Mouse (Mus musculus) hindbrain, postnatal 0 days (tissue): ENCODE results near the gene Cldn6. TPM values are rescaled to one million over a fixed set of nuclear protein-coding genes. Genes with fewer than 3 reads are reported as not detected.

ENCODE experiments used
- ATAC-seq: fragments of 200-750 bp; cut with Nextera tagmentation; 2 replicates; pipeline ENCODE4 v1.8.0; 2017; ENCODE audit warnings: mild to moderate bottlenecking, moderate TSS enrichment, moderate library complexity
- DNase-seq: peaks from one replicate; pipeline ENCODE4 v3.0.0-alpha.2; 2015; ENCODE audit warnings: low spot score
- H3K27ac ChIP-seq: fragments of 300-500 bp; sonication (generic); 2 replicates; pipeline ENCODE4 v1.5.1; 2014; ENCODE audit warnings: mild to moderate bottlenecking
- H3K27me3 ChIP-seq: fragments of 300-500 bp; sonication (generic); 2 replicates; pipeline ENCODE4 v1.6.1; 2014; ENCODE audit warnings: low read length, mixed read lengths; ENCODE audit not compliant: insufficient read depth
- H3K36me3 ChIP-seq: fragments of 300-500 bp; sonication (generic); 2 replicates; pipeline ENCODE4 v1.6.1; 2014; ENCODE audit warnings: low read length, mixed read lengths; ENCODE audit not compliant: insufficient read depth
- H3K4me1 ChIP-seq: fragments of 300-500 bp; sonication (generic); 2 replicates; pipeline ENCODE4 v1.6.1; 2014; ENCODE audit warnings: antibody characterized with exemption, low read length, mixed read lengths; ENCODE audit not compliant: insufficient read depth
- H3K4me2 ChIP-seq: fragments of 300-500 bp; sonication (generic); 2 replicates; pipeline ENCODE4 v1.6.1; 2014; ENCODE audit warnings: low read depth, mild to moderate bottlenecking, low read length, moderate library complexity, mixed read lengths
- H3K4me3 ChIP-seq: fragments of 300-500 bp; sonication (generic); 2 replicates; pipeline ENCODE4 v1.5.1; 2014; ENCODE audit warnings: low read length
- H3K9ac ChIP-seq: fragments of 300-500 bp; sonication (generic); replicated peaks from 2 replicates; pipeline ENCODE4 v1.6.1; 2014; ENCODE audit warnings: mild to moderate bottlenecking, low read length, moderate library complexity, mixed read lengths
- H3K9me3 ChIP-seq: fragments of 300-500 bp; sonication (generic); 2 replicates; pipeline ENCODE4 v1.6.1; 2016; ENCODE audit warnings: low read length, mixed read lengths
- CTCF ChIP-seq: IDR thresholded peaks from 2 replicates; pipeline ENCODE4 v1.5.1; 2016; ENCODE audit warnings: antibody characterized with exemption, control low read depth, low read depth
- WGBS: fragments of 180-500 bp; shearing (Covaris S2); extraction: QIAGEN DNeasy Blood & Tissue Kit; methylation state at CpG from one replicate; pipeline ENCODE4 v1.1.7; 2014; 5-methylcytosine and 5-hydroxymethylcytosine counted together
- polyA plus RNA-seq: library from polyadenylated mRNA; unstranded; fragments of >200 nt; fragmentation: Nextera tagmentation; extraction: Ambion mirVana; gene quantifications from 2 replicates; pipeline ENCODE4 v1.2.1, GENCODE M21; 2015
- total RNA-seq: library from RNA; depleted of rRNA; stranded (reverse); fragments of >200 nt; gene quantifications from 2 replicates; pipeline ENCODE4 v1.2.3, GENCODE M21; 2014; rRNA removed

The Cldn6 gene
- total RNA-seq = 0.75 and 1.0 TPM in 2 replicates
- 0.33 and 0.34 TPM in 2 replicates for polyA plus RNA-seq

GRCm38 (mm10) chr17:23679127-23679835 is at the start of gene Cldn6:
Cldn6 (plus strand) TSS chr17:23679249.
- H3K4me1 ChIP-seq = peaks cover 16% of the 10 kb centered on the region
- ATAC-seq = no peak
- DNase-seq = no peak
- peaks cover 56% of the 10 kb centered on the region for H3K27me3 ChIP-seq
- 4% methylated on average over 36 of the region's 38 CpGs for WGBS
- H3K4me3 ChIP-seq = peak within 1 kb of the TSS; percentile 21
- no peaks in the 10 kb centered on the region for H3K9me3 ChIP-seq
- H3K36me3 ChIP-seq = no peaks in the 10 kb centered on the region
- no peak for TF ChIP-seq CTCF
- peak within 1 kb of the TSS; percentile 39 for H3K4me2 ChIP-seq
- no peak within 1 kb of the TSS for H3K27ac ChIP-seq
- H3K9ac ChIP-seq = no peak within 1 kb of the TSS

GRCm38 (mm10) chr17:23630195-23631020 is 48.6 kb upstream of the Cldn6 start:
- DNase-seq (peak; percentile 69), ATAC-seq (peak; percentile 91)
- Histone ChIP-seq H3K36me3 (no peaks in the 10 kb centered on the region), H3K4me2 (peak overlapping the region; percentile 38), H3K27me3 (no peaks in the 10 kb centered on the region), H3K4me3 (no peak overlapping the region), H3K9ac (no peak overlapping the region), H3K9me3 (no peaks in the 10 kb centered on the region), H3K4me1 (no peaks in the 10 kb centered on the region), H3K27ac (no peak overlapping the region)
- TF ChIP-seq CTCF = peak; percentile 86
- 14% methylated on average over 22 of the region's 22 CpGs for WGBS

- H3K27me3 ChIP-seq = no peaks in the 10 kb centered on the region
- WGBS = 88% methylated on average over 8 of the region's 8 CpGs
- no peak for DNase-seq
- no peak overlapping the region for H3K9ac ChIP-seq
- no peak for ATAC-seq
- no peaks in the 10 kb centered on the region for H3K4me1 ChIP-seq
- no peak for TF ChIP-seq CTCF
- H3K4me2 ChIP-seq = no peak overlapping the region
- no peaks in the 10 kb centered on the region for H3K36me3 ChIP-seq
- no peak overlapping the region for H3K4me3 ChIP-seq
- H3K27ac ChIP-seq = no peak overlapping the region
- no peaks in the 10 kb centered on the region for H3K9me3 ChIP-seq
These were observed 47.8 kb upstream of the Cldn6 start for GRCm38 (mm10) chr17:23631241-23631640.

GRCm38 (mm10) chr17:23644613-23645495 is 34.2 kb upstream of the Cldn6 start, which contains the start of gene Mmp25:
Mmp25 (minus strand) TSS chr17:23645277.
- no peak within 1 kb of the TSS for H3K27ac ChIP-seq
- peaks cover 13% of the 10 kb centered on the region; the same call in 1 of the 2 replicates for H3K27me3 ChIP-seq
- ATAC-seq (no peak), DNase-seq (no peak)
- H3K36me3 ChIP-seq = no peaks in the 10 kb centered on the region
- peak within 1 kb of the TSS; percentile 37; the same call in 1 of the 2 replicates for H3K9ac ChIP-seq
- 1% methylated on average over 58 of the region's 58 CpGs for WGBS
- H3K4me1 ChIP-seq = peaks cover 4% of the 10 kb centered on the region; the same call in 1 of the 2 replicates
- no peak for TF ChIP-seq CTCF
- H3K4me2 ChIP-seq = peak within 1 kb of the TSS; percentile 69
- peak within 1 kb of the TSS; percentile 43 for H3K4me3 ChIP-seq
- H3K9me3 ChIP-seq = no peaks in the 10 kb centered on the region

- peaks cover 13% of the 10 kb centered on the region; the same call in 1 of the 2 replicates for H3K27me3 ChIP-seq
- peaks cover 4% of the 10 kb centered on the region; the same call in 1 of the 2 replicates for H3K4me1 ChIP-seq
- no peak overlapping the region for H3K27ac ChIP-seq
- no peak overlapping the region for H3K9ac ChIP-seq
- TF ChIP-seq CTCF = no peak
- no peak for ATAC-seq
- DNase-seq = no peak
- no peak overlapping the region for H3K4me2 ChIP-seq
- no peaks in the 10 kb centered on the region for H3K36me3 ChIP-seq
- WGBS = 35% methylated on average over 10 of the region's 10 CpGs
- H3K9me3 ChIP-seq = no peaks in the 10 kb centered on the region
- no peak overlapping the region for H3K4me3 ChIP-seq
These were observed 33.2 kb upstream of the Cldn6 start for GRCm38 (mm10) chr17:23645894-23646293.

- DNase-seq (no peak), ATAC-seq (no peak)
- no peaks in the 10 kb centered on the region for H3K4me1 ChIP-seq
- TF ChIP-seq CTCF = no peak
- H3K27me3 ChIP-seq = no peaks in the 10 kb centered on the region
- no peaks in the 10 kb centered on the region for H3K9me3 ChIP-seq
- 83% methylated on average over 6 of the region's 6 CpGs for WGBS
- no peak overlapping the region for H3K9ac ChIP-seq
- H3K27ac ChIP-seq = no peak overlapping the region
- H3K36me3 ChIP-seq = no peaks in the 10 kb centered on the region
- H3K4me2 ChIP-seq = no peak overlapping the region
- no peak overlapping the region for H3K4me3 ChIP-seq
These were observed 27.7 kb upstream of the Cldn6 start for GRCm38 (mm10) chr17:23651363-23651762.
